Mouse (Mus musculus) forebrain, embryonic 16.5 days (tissue): ENCODE measurements around the gene Hmgxb4. TPM values are rescaled to one million over a fixed set of nuclear protein-coding genes. Genes with fewer than 3 reads are reported as not detected.

ENCODE experiments used
- ATAC-seq: fragments of 200-750 bp; cut with Nextera tagmentation; 2 replicates; pipeline ENCODE4 v1.8.0; 2017; ENCODE audit warnings: mild to moderate bottlenecking, moderate library complexity
- H3K27ac ChIP-seq: fragments of 300-500 bp; sonication (generic); 2 replicates; pipeline ENCODE4 v1.5.1; 2014; ENCODE audit warnings: low read length, control low read depth
- H3K27me3 ChIP-seq: fragments of 300-500 bp; sonication (generic); replicated peaks from 2 replicates; pipeline ENCODE4 v1.6.1; 2014; ENCODE audit warnings: low read length; ENCODE audit not compliant: control insufficient read depth, insufficient read depth
- H3K36me3 ChIP-seq: fragments of 300-500 bp; sonication (generic); 2 replicates; pipeline ENCODE4 v1.6.1; 2014; ENCODE audit not compliant: control insufficient read depth, insufficient read depth
- H3K4me1 ChIP-seq: fragments of 300-500 bp; sonication (generic); replicated peaks from 2 replicates; pipeline ENCODE4 v1.6.1; 2014; ENCODE audit warnings: low read length; ENCODE audit not compliant: control insufficient read depth, insufficient read depth
- H3K4me2 ChIP-seq: fragments of 300-500 bp; sonication (generic); 2 replicates; pipeline ENCODE4 v1.6.1; 2014; ENCODE audit warnings: mild to moderate bottlenecking, low read length, control low read depth
- H3K4me3 ChIP-seq: fragments of 300-500 bp; sonication (generic); replicated peaks from 2 replicates; pipeline ENCODE4 v1.5.1; 2014; ENCODE audit warnings: mild to moderate bottlenecking, low read length, control low read depth
- H3K9ac ChIP-seq: fragments of 300-500 bp; sonication (generic); replicated peaks from 2 replicates; pipeline ENCODE4 v1.6.1; 2014; ENCODE audit warnings: low read depth, low read length, control low read depth
- H3K9me3 ChIP-seq: fragments of 300-500 bp; sonication (generic); 2 replicates; pipeline ENCODE4 v1.6.1; 2016; ENCODE audit warnings: low read length; ENCODE audit not compliant: control insufficient read depth
- WGBS: fragments of 180-500 bp; shearing (Covaris S2); extraction: QIAGEN DNeasy Blood & Tissue Kit; methylation state at CpG from one replicate; pipeline ENCODE4 v1.1.7; 2014; 5-methylcytosine and 5-hydroxymethylcytosine counted together
- polyA plus RNA-seq: library from polyadenylated mRNA; unstranded; fragments of >200 nt; fragmentation: Nextera tagmentation; extraction: Ambion mirVana; gene quantifications from 2 replicates; pipeline ENCODE4 v1.2.1, GENCODE M21; 2015

Gene Hmgxb4
- polyA plus RNA-seq, 1 experiment from 2014 or later, result 48.3 TPM

DNA sequence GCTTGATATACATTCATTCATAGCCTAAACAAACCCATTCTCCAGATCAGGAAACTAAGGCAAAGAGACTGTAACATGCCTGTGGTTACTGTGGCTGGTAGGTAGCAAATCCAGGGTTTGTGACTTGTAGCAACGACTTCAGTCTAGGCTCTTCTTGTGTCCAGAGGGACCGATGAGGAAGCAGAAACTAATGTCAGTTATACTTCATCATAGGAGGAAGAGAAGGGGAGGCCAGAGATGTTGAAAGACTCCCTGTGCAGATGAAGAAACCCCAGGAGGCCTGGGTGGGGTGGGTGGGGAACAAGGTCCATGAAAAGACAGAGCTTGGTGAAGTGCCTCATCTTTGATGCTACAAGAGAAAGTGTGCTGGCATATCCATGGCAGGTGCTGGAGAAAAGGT, 62.5 kb downstream of the Hmgxb4 start:
- no peaks in the 10 kb centered on the region for H3K36me3 ChIP-seq
- no peaks in the 10 kb centered on the region for H3K27me3 ChIP-seq
- no peaks in the 10 kb centered on the region for H3K4me1 ChIP-seq
- H3K4me3 ChIP-seq, result no peak overlapping the region
- 95% methylated on average over 2 of the region's 2 CpGs for WGBS
- ATAC-seq, result no peak
- no peak overlapping the region for H3K9ac ChIP-seq
- H3K27ac ChIP-seq, result no peak overlapping the region
- H3K4me2 ChIP-seq, result no peak overlapping the region
- no peaks in the 10 kb centered on the region for H3K9me3 ChIP-seq

DNA sequence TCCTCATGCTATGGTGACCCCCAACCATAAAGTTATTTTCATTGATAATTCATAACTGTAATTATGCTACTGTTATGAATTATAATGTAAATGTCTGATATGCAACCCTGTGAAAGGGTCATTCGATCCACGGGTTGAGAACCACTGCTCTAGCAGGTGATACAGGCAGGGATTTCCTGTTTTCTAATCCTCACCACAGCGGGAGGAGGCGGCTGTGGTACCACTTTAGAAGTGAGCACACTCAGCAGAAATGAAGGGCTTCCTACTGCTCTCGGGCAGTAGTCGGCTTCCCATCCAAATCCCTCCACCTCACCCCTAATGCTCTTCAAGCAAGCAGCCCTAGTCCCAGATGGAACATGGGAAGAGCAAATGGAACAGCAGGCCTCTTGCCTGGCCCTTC, 66.9 kb downstream of the Hmgxb4 start:
- no peaks in the 10 kb centered on the region for H3K27me3 ChIP-seq
- no peak overlapping the region for H3K4me2 ChIP-seq
- no peaks in the 10 kb centered on the region for H3K9me3 ChIP-seq
- no peak overlapping the region for H3K27ac ChIP-seq
- 83% methylated on average over 6 of the region's 6 CpGs for WGBS
- no peak for ATAC-seq
- no peak overlapping the region for H3K9ac ChIP-seq
- H3K36me3 ChIP-seq, result no peaks in the 10 kb centered on the region
- no peaks in the 10 kb centered on the region for H3K4me1 ChIP-seq
- no peak overlapping the region for H3K4me3 ChIP-seq

DNA sequence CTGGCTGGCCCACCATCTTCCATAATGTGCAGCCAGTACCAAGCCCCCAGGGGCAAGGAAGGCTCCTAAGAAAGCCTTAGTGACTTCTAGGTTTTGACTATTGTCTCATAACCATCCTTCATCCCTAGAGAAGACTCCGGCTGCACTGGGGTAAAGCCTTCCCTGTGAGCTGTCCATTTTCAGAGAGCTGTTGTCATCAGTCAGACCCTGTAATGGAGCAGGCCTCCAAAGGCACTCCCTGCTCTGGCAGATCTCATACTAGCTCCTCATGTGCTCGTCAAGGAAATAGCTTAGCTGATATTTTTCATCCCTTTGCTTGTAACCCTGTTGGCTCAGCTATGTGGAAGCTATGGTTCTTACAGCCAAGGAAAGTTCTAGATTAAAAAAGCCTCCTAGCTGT, 67.7 kb downstream of the Hmgxb4 start:
- no peak overlapping the region for H3K9ac ChIP-seq
- H3K4me1 ChIP-seq, result no peaks in the 10 kb centered on the region
- no peaks in the 10 kb centered on the region for H3K36me3 ChIP-seq
- no peaks in the 10 kb centered on the region for H3K27me3 ChIP-seq
- H3K4me3 ChIP-seq, result no peak overlapping the region
- H3K4me2 ChIP-seq, result no peak overlapping the region
- WGBS, result 90% methylated on average over 2 of the region's 2 CpGs
- ATAC-seq, result no peak
- H3K9me3 ChIP-seq, result no peaks in the 10 kb centered on the region
- no peak overlapping the region for H3K27ac ChIP-seq

DNA sequence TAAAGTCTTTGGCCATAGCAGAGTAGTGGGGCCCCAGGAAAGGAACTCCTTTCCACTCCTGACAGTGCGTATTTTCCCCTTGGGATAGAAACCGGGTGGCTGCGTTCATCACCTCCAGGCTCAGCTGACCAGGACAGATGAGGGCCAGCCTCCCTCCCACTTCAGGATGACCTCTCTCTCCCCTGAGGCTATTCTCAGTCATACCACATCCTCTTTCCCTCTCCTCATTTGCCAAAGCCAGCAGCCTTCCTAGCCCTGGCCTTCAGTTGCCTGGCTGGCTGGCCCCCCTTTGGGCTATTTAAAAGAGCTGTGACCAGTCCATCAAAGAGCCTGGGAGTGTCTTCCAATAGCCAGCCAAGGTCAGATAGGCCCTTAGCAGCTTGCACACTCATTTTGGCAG, 70.1 kb downstream of the Hmgxb4 start:
- H3K4me3 ChIP-seq, result no peak overlapping the region
- H3K27me3 ChIP-seq, result no peaks in the 10 kb centered on the region
- WGBS, result 91% methylated on average over 3 of the region's 3 CpGs
- no peak overlapping the region for H3K4me2 ChIP-seq
- no peaks in the 10 kb centered on the region for H3K4me1 ChIP-seq
- ATAC-seq, result no peak
- H3K27ac ChIP-seq, result no peak overlapping the region
- no peaks in the 10 kb centered on the region for H3K9me3 ChIP-seq
- no peak overlapping the region for H3K9ac ChIP-seq
- H3K36me3 ChIP-seq, result no peaks in the 10 kb centered on the region

DNA sequence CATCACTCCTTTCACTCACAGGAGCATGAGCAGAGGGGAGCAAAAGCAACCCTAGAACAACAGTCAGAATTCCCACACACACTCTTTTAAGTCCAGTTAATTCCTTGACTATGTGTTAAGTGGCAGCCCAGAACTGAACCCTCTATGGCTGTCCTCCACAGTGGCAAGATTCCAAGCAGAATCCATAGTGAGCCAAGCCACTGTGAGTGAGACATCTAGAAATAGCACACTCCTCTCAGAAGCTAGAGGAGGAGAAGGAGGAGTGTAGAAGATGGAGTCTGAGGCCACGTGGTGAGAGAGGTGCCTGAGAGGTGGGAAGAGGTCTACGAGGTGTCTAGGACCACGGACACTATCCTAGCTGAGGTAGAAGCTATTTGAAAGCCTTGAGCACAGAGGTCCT, 71.6 kb downstream of the Hmgxb4 start:
- Histone ChIP-seq H3K9me3 (no peaks in the 10 kb centered on the region), H3K27ac (no peak overlapping the region), H3K27me3 (no peaks in the 10 kb centered on the region), H3K9ac (no peak overlapping the region), H3K4me1 (no peaks in the 10 kb centered on the region), H3K36me3 (no peaks in the 10 kb centered on the region), H3K4me2 (no peak overlapping the region), H3K4me3 (no peak overlapping the region)
- 80% methylated on average over 3 of the region's 3 CpGs for WGBS
- ATAC-seq, result no peak

DNA sequence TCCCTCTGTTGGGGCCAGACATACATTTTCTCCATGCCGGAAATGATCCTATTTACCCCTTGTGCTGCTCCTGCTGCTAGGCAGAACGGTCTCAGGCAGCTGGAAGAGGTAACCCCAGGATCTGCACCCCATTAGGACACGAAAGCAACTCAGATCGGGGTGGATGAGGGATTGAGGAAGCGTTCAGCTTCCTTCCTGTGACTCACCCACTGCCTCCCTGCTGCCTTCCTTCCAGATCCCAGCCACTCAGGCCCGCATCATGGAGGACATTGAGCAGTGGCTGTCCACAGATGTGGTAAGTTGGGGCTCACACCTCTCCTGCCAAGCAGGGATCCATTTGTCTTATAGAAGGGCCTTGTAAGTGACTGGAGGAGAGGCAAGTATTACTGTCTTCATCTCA, 74.1 kb downstream of the Hmgxb4 start:
- Histone ChIP-seq H3K4me1 (no peaks in the 10 kb centered on the region), H3K9ac (no peak overlapping the region), H3K9me3 (no peaks in the 10 kb centered on the region), H3K27me3 (no peaks in the 10 kb centered on the region), H3K36me3 (no peaks in the 10 kb centered on the region), H3K4me2 (no peak overlapping the region), H3K27ac (no peak overlapping the region), H3K4me3 (no peak overlapping the region)
- WGBS, result 87% methylated on average over 6 of the region's 6 CpGs
- no peak for ATAC-seq

DNA sequence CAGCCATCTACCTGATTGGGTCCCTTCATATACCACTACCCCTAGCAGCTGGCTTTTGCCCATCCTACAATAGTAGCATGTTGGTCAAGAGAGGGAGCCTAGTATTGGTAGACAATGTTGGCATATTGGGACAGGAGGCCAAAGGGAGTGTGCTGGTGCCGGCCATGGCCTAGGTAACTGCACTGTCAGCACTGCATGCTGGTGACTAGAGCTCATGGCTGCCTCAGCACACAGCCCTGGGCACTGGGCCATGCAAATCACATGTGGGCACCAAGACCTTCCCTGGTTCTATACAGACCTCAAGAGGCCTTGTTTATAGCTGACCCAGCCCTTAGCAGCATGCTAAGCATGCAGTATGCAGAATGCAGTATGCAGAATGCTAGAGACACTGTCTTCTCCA, 77.1 kb downstream of the Hmgxb4 start:
- Histone ChIP-seq H3K36me3 (no peaks in the 10 kb centered on the region), H3K4me2 (no peak overlapping the region), H3K4me3 (no peak overlapping the region), H3K4me1 (no peaks in the 10 kb centered on the region), H3K9me3 (no peaks in the 10 kb centered on the region), H3K27ac (no peak overlapping the region), H3K27me3 (no peaks in the 10 kb centered on the region), H3K9ac (no peak overlapping the region)
- 82% methylated on average over 1 of the region's 1 CpGs for WGBS
- ATAC-seq, result no peak; the same call in 1 of the 2 replicates

- H3K9ac ChIP-seq, result no peak overlapping the region
- peak; percentile 87 for ATAC-seq
- 20% methylated on average over 4 of the region's 4 CpGs for WGBS
These were observed 78.6 kb downstream of the Hmgxb4 start for GRCm38 (mm10) chr8:75071627-75072346.

DNA sequence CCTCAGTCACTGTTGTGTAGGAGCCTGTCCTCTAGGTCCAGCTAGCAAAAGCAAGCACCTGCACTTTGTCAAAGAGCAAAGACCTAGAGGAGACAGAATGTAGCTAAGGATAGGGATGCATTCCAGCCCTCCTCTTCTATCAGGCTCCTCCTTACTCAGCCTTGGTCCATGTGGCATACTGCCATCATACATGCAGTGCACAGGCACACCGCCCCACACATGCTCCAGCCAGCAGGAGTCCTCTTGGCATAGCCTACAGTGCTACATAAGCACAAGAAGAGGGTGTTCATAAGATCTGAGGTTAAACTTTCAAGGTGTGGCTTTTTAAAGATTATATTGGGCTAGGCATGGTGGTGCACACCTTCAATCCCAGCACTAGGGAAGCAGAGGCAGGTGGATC, 81.7 kb downstream of the Hmgxb4 start:
- no peak overlapping the region for H3K27ac ChIP-seq
- no peaks in the 10 kb centered on the region for H3K4me1 ChIP-seq
- H3K9me3 ChIP-seq, result no peaks in the 10 kb centered on the region
- WGBS, result 84% methylated on average over 1 of the region's 1 CpGs
- H3K36me3 ChIP-seq, result no peaks in the 10 kb centered on the region
- no peak overlapping the region for H3K9ac ChIP-seq
- no peak overlapping the region for H3K4me2 ChIP-seq
- no peak for ATAC-seq
- H3K27me3 ChIP-seq, result no peaks in the 10 kb centered on the region
- H3K4me3 ChIP-seq, result no peak overlapping the region

More at GRCm38 (mm10) chr8:75071627-75072346, 78.6 kb downstream of the Hmgxb4 start:
- no peaks in the 10 kb centered on the region for H3K36me3 ChIP-seq
- no peak overlapping the region for H3K4me3 ChIP-seq
- no peaks in the 10 kb centered on the region for H3K4me1 ChIP-seq
- H3K27me3 ChIP-seq, result no peaks in the 10 kb centered on the region
- H3K4me2 ChIP-seq, result no peak overlapping the region
- H3K27ac ChIP-seq, result no peak overlapping the region
- no peaks in the 10 kb centered on the region for H3K9me3 ChIP-seq

DNA sequence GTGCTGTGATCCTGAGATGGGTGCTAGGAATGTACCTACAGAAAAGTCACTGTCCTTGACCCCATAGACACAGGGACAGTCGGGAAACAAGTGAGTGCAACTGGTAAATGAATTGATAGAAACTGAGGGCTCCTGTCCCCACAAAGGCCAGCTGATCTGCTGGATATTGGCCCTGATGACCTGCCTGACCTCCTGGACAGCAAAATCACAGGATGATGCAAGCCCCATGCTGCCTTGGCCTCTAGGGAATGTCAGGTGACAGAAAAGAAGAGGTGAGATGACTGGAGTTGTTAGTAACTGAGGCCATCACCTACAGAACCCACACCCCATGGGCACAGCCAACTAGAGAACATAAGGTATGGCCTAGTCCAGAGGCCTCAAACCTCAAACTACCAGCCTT, 85.1 kb downstream of the Hmgxb4 start:
- no peak overlapping the region for H3K9ac ChIP-seq
- no peaks in the 10 kb centered on the region for H3K27me3 ChIP-seq
- no peak overlapping the region for H3K4me2 ChIP-seq
- no peak overlapping the region for H3K4me3 ChIP-seq
- WGBS, result 88% methylated on average over 1 of the region's 1 CpGs
- no peak for ATAC-seq
- H3K36me3 ChIP-seq, result no peaks in the 10 kb centered on the region
- H3K9me3 ChIP-seq, result no peaks in the 10 kb centered on the region
- no peaks in the 10 kb centered on the region for H3K4me1 ChIP-seq
- no peak overlapping the region for H3K27ac ChIP-seq
